Mouse (Mus musculus) spleen, adult 18-20 months (tissue): ENCODE measurements around the gene Ly6g6e.
"Not testable (repeated sequence)": the region's sequence is repeated elsewhere in the genome, so short reads cannot be mapped to it uniquely, and the experiment has no call there.

ENCODE experiments used
- DNase-seq, 2 experiments: peaks; one replicate each; pipeline ENCODE4 v3.0.0; 2022; ENCODE audit warnings: mixed read lengths in 2 of 2

Ly6g6e gene

GRCm38 (mm10) chr17:35104079-35104478, 27.4 kb downstream of the Ly6g6e start:
- DNase-seq = no peak

- DNase-seq = no peak
Measured at GRCm38 (mm10) chr17:35104754-35105153, 28.1 kb downstream of the Ly6g6e start.

GRCm38 (mm10) chr17:35105740-35106389, 29.2 kb downstream of the Ly6g6e start:
- DNase-seq = no peak

DNA sequence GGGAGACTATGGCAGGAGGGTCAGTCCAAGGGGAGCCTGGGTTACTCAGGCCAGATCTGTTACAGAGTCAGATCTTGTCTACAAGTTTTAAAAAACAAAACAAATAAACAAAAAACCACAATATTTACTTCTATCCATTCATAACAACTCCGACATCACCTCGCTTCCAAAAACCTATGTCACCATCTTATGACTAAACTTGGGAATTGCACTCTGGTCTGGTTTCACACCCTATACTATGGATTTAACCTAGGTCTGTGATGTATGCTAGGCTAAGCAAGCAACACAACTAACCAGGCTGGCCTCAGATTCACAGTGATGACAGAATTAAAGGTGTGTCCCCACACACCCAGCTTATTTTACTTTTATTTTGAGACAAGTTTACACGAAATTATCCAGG, 29.8 kb downstream of the Ly6g6e start:
- DNase-seq = no peak

- no peak for DNase-seq
Measured at GRCm38 (mm10) chr17:35108097-35108496, 31.4 kb downstream of the Ly6g6e start, which contains the start of gene Ly6g5c. TSS of gene Ly6g5c (plus strand) at chr17:35108279.

GRCm38 (mm10) chr17:35111774-35112173, 35.1 kb downstream of the Ly6g6e start:
- DNase-seq = no peak

DNA sequence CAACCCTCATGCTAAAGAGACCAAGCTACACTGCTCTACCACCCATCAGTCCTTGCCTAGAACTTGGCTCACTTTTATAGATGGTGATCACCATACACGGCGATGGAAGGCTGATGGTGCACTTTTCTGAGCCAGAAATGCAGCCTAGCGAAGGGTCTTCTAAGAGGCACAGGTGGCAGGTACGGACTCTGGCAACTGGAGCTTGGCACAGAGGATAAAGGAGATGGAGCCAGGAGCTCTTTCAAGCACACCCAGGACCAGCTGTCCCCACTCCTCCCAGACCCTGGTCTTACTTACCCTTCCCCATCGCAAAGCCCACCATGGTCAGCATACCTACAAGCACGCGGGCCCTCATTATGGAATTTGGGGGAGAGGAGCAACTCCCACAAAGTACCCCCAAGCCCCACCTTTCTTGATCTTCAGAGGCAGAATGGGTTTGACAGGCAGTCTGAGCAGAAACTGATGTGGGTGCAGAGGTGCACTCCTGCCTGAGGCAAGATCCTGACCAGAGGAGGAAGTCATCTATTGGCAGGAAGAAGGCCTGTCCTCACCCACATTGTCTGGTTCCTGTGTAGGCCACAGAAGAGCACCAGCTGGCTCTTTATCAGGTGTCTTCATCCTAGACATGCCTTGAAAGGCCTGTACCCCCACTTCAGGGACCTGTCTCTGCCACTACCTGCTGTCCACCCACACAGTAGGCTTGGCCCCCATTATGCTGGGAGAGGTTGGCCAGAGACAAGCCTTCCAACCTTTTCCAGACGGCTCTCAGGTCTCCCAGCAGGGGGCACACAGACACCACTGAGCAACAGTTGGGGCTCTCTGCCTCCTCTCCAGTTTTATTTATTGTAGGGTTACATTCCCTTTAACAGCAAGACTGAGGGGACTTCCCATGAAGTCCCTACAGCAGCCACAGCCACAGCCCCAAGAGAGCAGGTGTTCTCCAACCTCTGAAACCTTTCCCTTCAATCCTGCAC, 38.6 kb downstream of the Ly6g6e start, which contains the start of gene Ly6g5b:
TSS of gene Ly6g5b (minus strand) at position 383 of the 974 bp plus-strand sequence.
- DNase-seq = peak in 1 of 2 experiments; percentile 36

DNA sequence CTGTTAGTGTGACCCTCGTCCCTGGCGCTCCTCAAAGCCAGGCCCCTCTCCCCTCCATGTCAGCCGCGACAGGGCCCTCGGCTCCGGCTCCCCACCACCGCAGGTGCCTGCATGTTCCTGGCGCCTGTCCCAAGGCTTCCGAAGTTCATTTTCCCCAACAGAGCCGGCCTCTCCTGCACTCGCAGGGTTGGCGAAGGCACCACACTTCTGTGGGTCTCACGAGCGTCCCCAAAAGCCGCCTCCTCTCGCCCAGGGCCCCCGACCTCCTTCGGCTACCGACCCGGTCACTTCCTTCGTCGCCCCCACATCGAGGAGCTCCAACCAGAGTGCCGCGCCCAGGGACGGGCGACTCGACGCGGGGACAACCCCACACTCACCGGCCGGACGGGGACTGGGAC, 44.0 kb downstream of the Ly6g6e start:
- no peak for DNase-seq

DNA sequence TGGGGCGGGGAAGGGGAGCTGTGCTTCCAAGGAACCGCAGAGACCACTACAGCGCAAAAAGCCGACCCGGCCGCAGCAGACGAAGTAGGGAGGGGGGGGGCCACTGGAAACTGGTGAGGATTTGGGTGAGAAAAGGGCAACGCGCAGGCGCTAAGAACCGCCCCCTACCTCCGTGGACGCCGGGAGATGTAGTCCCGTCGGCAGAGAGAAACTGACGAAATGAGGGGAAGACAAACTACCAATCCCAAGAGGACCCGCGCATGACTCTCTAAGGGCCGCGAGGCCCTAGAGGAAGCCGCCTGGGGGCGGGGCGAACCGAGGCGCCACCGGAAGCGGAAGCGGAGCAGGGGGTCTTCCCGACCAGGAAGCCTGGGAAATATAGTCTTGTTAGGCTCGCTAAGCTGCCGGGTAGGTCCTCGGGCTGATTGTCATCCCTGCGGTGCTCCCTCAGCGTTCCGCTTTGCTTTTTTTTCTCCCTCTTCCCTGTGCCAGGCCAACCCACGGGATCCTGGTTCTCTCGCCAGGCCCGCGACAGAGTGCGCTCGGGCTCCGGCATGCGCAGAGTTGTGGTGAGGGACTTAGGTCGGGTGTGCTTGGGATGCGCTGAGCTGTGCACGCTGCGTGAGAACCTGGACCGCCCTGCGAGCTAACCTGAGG, 44.6 kb downstream of the Ly6g6e start, which contains the start of gene Gpank1:
TSS of gene Gpank1 (plus strand) at position 313 of the 657 bp plus-strand sequence.
- peak; percentile 95 to 96 for DNase-seq

DNA sequence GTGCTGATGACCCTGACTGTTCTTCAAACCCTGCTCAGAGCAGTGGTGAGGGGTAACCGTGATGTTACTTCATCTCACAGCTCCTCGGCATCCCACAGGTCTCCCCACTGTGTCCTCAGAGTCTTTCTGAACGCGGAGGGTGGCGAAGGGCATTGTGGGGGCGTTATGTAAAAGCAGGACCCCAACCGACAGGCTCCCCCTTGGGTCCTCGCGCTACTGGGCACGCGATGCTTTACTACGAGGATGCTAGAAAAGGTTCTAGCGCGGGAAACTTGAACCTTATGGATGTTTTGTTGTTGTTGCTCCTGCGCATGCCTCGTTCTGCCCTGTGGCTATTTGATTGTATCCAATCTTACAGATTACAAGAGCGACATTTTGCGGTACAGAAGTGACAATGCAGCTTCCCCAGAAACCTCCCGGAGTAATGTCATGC, 45.2 kb downstream of the Ly6g6e start, which contains the start of gene Csnk2b:
TSS of gene Csnk2b (minus strand) at position 183 of the 433 bp plus-strand sequence.
- DNase-seq = peak in 1 of 2 experiments; percentile 24

DNA sequence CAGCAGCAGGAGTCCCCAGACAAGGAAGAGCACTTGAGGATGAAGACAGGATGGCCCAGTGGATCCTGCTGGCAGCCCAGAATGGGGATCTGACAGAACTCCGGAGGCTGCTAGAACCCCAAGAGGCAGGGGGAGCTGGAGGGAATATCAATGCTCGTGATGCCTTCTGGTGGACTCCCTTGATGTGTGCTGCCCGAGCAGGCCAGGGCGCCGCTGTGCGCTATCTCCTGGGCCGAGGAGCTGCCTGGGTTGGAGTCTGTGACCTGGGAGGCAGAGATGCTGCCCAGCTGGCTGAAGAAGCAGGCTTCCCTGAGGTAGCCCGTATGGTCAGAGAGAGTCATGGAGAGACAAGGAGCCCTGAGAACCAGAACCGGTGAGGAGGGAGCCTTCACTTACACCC, 46.6 kb downstream of the Ly6g6e start:
- not testable (repeated sequence) for DNase-seq

- not testable (repeated sequence) for DNase-seq
Measured at GRCm38 (mm10) chr17:35124261-35124896, 47.7 kb downstream of the Ly6g6e start.

DNA sequence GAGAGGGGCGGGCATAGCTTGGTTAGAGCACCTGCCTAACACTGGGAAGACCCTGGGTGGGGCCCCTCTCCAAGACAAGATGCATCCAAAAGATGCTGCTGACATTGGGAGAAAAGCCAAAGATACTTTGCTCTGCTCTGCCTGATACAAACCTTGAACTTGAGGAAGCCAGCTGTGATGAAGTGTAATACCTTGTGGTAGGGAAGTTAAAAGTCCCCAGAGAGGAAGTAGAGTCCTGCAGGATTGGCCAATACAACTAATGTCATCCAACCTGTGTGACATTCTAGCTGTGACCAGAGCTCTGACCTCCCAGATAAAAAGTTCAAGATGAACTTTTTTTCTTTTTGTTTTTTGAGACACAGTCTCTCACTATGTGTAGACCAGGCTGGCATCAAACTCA, 48.4 kb downstream of the Ly6g6e start:
- no peak for DNase-seq

- DNase-seq = no peak
Measured at GRCm38 (mm10) chr17:35125578-35125977, 48.9 kb downstream of the Ly6g6e start.

DNA sequence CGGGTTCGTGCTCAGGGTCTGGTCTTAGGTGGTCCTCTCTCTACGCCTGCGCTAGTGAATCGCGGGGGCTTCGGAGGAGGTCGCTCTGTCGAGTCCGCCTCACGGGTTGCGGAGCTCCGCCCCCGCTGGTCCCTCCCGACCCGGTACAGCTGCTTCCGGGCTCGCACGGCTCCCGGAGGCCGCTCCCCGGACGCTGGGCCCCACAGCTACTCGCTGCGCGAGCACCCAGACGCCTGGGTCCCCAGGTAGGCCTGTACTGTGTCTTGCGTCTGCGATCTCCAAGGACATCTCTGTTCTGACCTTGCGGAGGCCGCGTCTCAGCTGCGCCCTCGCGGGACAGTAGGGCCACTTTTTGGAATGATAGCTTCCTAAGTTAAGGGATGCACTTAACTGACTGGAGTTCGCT, 49.5 kb downstream of the Ly6g6e start, which contains the start of gene D17H6S53E:
TSS of gene D17H6S53E (plus strand) at position 168 of the 406 bp plus-strand sequence.
- peak; percentile 66 to 76 for DNase-seq

DNA sequence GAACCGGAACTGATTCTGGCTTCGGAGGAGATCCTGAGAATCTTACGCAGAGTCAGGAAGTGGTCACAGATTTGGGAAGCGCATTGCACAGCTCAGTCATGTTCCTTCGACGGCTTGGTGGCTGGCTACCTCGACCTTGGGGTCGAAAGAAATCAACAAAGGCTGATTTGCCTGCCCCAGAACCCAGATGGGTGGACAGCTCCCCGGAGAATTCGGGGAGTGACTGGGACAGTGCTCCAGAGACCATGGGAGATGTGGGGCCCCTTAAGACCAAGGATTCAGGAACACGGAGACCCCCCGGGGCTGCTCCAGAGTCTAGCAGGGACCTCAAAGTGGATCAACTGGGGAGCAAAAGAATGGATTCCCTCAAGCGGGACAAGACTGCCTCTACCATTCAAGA, 50.3 kb downstream of the Ly6g6e start:
- no peak for DNase-seq
